Mouse (Mus musculus): ENCODE results near the gene Ddx5. TPM values are rescaled to one million over a fixed set of nuclear protein-coding genes. Genes with fewer than 3 reads are reported as not detected.
A peak's percentile ranks its signal among the peaks of the same experiment; 100 is the strongest.

The Ddx5 gene
- polyA plus RNA-seq, 1 experiment from 2014 or later, result 237 TPM

DNA sequence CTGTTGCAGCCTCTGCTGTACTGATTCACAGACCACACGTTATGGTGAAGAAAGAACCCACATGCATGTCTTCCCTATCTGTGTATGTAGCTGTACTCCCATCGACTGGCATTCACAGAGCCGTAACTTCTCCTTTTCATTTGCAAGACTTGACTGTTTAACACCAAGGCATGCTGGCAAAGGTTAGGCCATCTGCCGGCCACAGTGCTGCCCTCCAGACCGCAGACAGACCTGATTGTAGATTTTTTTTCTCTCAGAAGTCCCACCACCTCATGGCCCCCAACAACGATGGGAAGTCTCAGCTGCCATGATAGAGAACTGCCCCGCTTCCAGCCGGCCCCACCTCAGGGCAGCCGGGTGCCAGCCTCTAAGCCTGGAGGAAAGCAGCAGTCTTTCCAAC lies 30.6 kb upstream of the Ddx5 start:
- Histone ChIP-seq H3K4me3 (ENCODE audit: low read length) (no peak overlapping the region), H3K36me3 (ENCODE audit: control insufficient read depth, insufficient read depth) (peaks cover 28% of the 10 kb centered on the region), H3K27me3 (ENCODE audit: control insufficient read depth, insufficient read depth, low read length) (no peaks in the 10 kb centered on the region), H3K9me3 (replicated peaks; ENCODE audit: control insufficient read depth, low read length) (no peaks in the 10 kb centered on the region), H3K4me1 (ENCODE audit: control insufficient read depth, insufficient read depth, low read length) (peaks cover 33% of the 10 kb centered on the region), H3K27ac (ENCODE audit: low read length) (no peak overlapping the region), H3K9ac (ENCODE audit: low read length) (no peak overlapping the region), H3K4me2 (ENCODE audit: low read depth, low read length) (no peak overlapping the region)
- WGBS, result 81% methylated on average over 9 of the region's 9 CpGs
- no peak for ATAC-seq (replicated peaks; ENCODE audit: extremely low read depth, insufficient read depth, low FRiP score)

DNA sequence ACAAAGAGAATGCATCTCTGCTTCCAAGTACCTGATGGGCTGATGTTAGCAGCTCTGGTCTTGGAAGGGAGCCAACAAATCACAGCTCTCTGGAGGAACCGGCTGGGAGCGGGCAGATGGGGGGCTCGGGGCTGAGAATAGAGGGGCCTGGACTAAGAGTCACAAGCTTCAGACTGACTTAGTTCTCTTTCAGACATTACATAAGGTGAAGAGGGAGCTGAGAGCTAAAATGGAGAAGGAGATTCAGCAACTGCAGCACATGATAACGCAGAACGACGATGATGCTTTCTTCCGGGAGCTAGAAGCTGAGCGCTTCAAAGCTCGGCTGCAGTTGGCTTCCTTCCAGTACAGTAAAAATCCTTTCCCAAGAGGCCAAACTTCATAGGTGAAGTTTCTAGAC lies 29.4 kb upstream of the Ddx5 start:
- Histone ChIP-seq H3K27me3 (ENCODE audit: control insufficient read depth, insufficient read depth, low read length) (no peaks in the 10 kb centered on the region), H3K36me3 (ENCODE audit: control insufficient read depth, insufficient read depth) (peaks cover 39% of the 10 kb centered on the region), H3K4me2 (ENCODE audit: low read depth, low read length) (peak overlapping the region; percentile 41), H3K4me1 (ENCODE audit: control insufficient read depth, insufficient read depth, low read length) (peaks cover 33% of the 10 kb centered on the region), H3K9ac (ENCODE audit: low read length) (no peak overlapping the region), H3K4me3 (ENCODE audit: low read length) (no peak overlapping the region), H3K27ac (ENCODE audit: low read length) (peak overlapping the region; percentile 30; the same call in 1 of the 2 replicates), H3K9me3 (replicated peaks; ENCODE audit: control insufficient read depth, low read length) (no peaks in the 10 kb centered on the region)
- 15% methylated on average over 9 of the region's 9 CpGs for WGBS
- no peak; the same call in 1 of the 2 replicates for ATAC-seq (replicated peaks; ENCODE audit: extremely low read depth, insufficient read depth, low FRiP score)

- Histone ChIP-seq H3K27me3 (ENCODE audit: control insufficient read depth, insufficient read depth, low read length) (no peaks in the 10 kb centered on the region), H3K9ac (ENCODE audit: low read length) (no peak overlapping the region), H3K4me3 (ENCODE audit: low read length) (no peak overlapping the region), H3K27ac (ENCODE audit: low read length) (no peak overlapping the region), H3K4me1 (ENCODE audit: control insufficient read depth, insufficient read depth, low read length) (peaks cover 33% of the 10 kb centered on the region), H3K36me3 (ENCODE audit: control insufficient read depth, insufficient read depth) (peaks cover 41% of the 10 kb centered on the region), H3K9me3 (replicated peaks; ENCODE audit: control insufficient read depth, low read length) (no peaks in the 10 kb centered on the region), H3K4me2 (ENCODE audit: low read depth, low read length) (no peak overlapping the region)
- no peak for ATAC-seq (replicated peaks; ENCODE audit: extremely low read depth, insufficient read depth, low FRiP score)
- 71% methylated on average over 6 of the region's 6 CpGs for WGBS
These were observed 28.8 kb upstream of the Ddx5 start for GRCm38 (mm10) chr11:106817808-106818207.

DNA sequence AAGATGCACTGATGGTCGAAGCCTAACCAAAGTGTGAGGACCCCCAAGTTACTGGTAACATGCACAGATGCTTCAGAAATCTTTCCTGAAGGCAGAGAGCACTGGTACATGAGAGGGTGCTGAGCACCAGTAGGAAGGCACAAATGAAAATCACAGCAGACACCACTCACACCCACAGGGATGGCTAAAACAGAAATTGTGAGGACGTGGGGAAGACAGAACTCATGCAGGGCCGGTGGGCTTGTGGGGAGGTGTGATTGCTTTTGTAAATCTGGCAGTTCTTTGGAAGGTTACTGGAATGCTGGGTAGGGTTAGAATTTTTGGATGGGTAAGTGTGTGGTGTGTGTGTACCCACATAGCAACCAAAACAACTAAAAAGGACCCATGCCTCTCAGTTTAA lies 28.2 kb upstream of the Ddx5 start:
- no peak for ATAC-seq (replicated peaks; ENCODE audit: extremely low read depth, insufficient read depth, low FRiP score)
- Histone ChIP-seq H3K4me1 (ENCODE audit: control insufficient read depth, insufficient read depth, low read length) (peaks cover 30% of the 10 kb centered on the region), H3K36me3 (ENCODE audit: control insufficient read depth, insufficient read depth) (peaks cover 42% of the 10 kb centered on the region), H3K9me3 (replicated peaks; ENCODE audit: control insufficient read depth, low read length) (no peaks in the 10 kb centered on the region), H3K4me2 (ENCODE audit: low read depth, low read length) (no peak overlapping the region), H3K9ac (ENCODE audit: low read length) (no peak overlapping the region), H3K4me3 (ENCODE audit: low read length) (no peak overlapping the region), H3K27ac (ENCODE audit: low read length) (no peak overlapping the region), H3K27me3 (ENCODE audit: control insufficient read depth, insufficient read depth, low read length) (no peaks in the 10 kb centered on the region)
- 87% methylated on average over 3 of the region's 3 CpGs for whole genome bisulfite sequencing

DNA sequence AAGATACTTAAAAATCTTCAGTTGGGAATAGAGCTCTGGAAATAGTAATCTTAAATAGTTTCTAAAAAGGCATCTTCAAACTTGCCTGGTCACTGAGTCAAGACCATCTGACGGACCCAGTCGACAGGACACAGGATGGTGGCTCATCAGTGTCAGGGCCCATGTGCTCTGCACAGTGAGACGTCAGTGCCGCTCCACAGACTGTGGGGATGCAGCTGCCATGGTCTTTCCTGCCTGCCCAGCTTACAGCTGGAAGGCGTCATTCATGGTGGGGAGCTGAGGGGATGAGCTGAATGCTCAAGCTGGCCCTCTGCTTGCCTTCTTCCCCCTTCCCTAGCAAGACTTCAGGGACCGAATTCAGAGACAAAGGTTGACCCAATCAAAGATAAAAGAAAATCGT lies 27.3 kb upstream of the Ddx5 start:
- no peak for ATAC-seq (replicated peaks; ENCODE audit: extremely low read depth, insufficient read depth, low FRiP score)
- Histone ChIP-seq H3K4me2 (ENCODE audit: low read depth, low read length) (no peak overlapping the region), H3K4me3 (ENCODE audit: low read length) (no peak overlapping the region), H3K27ac (ENCODE audit: low read length) (no peak overlapping the region), H3K4me1 (ENCODE audit: control insufficient read depth, insufficient read depth, low read length) (peaks cover 26% of the 10 kb centered on the region), H3K9ac (ENCODE audit: low read length) (no peak overlapping the region), H3K27me3 (ENCODE audit: control insufficient read depth, insufficient read depth, low read length) (no peaks in the 10 kb centered on the region), H3K9me3 (replicated peaks; ENCODE audit: control insufficient read depth, low read length) (no peaks in the 10 kb centered on the region), H3K36me3 (ENCODE audit: control insufficient read depth, insufficient read depth) (peaks cover 41% of the 10 kb centered on the region)
- 66% methylated on average over 7 of the region's 7 CpGs for WGBS

GRCm38 (mm10) chr11:106815761-106816160 lies 26.8 kb upstream of the Ddx5 start:
- Histone ChIP-seq H3K36me3 (ENCODE audit: control insufficient read depth, insufficient read depth) (peaks cover 46% of the 10 kb centered on the region), H3K27ac (ENCODE audit: low read length) (no peak overlapping the region), H3K9me3 (replicated peaks; ENCODE audit: control insufficient read depth, low read length) (no peaks in the 10 kb centered on the region), H3K4me1 (ENCODE audit: control insufficient read depth, insufficient read depth, low read length) (peaks cover 21% of the 10 kb centered on the region), H3K4me3 (ENCODE audit: low read length) (no peak overlapping the region), H3K4me2 (ENCODE audit: low read depth, low read length) (no peak overlapping the region), H3K9ac (ENCODE audit: low read length) (no peak overlapping the region), H3K27me3 (ENCODE audit: control insufficient read depth, insufficient read depth, low read length) (no peaks in the 10 kb centered on the region)
- no peak for ATAC-seq (replicated peaks; ENCODE audit: extremely low read depth, insufficient read depth, low FRiP score)
- WGBS, result 64% methylated on average over 2 of the region's 2 CpGs

- Histone ChIP-seq H3K4me1 (ENCODE audit: control insufficient read depth, insufficient read depth, low read length) (peaks cover 20% of the 10 kb centered on the region), H3K27me3 (ENCODE audit: control insufficient read depth, insufficient read depth, low read length) (no peaks in the 10 kb centered on the region), H3K9me3 (replicated peaks; ENCODE audit: control insufficient read depth, low read length) (no peaks in the 10 kb centered on the region), H3K4me3 (ENCODE audit: low read length) (no peak overlapping the region), H3K27ac (ENCODE audit: low read length) (no peak overlapping the region), H3K4me2 (ENCODE audit: low read depth, low read length) (no peak overlapping the region), H3K36me3 (ENCODE audit: control insufficient read depth, insufficient read depth) (peaks cover 48% of the 10 kb centered on the region), H3K9ac (ENCODE audit: low read length) (no peak overlapping the region)
- no peak for ATAC-seq (replicated peaks; ENCODE audit: extremely low read depth, insufficient read depth, low FRiP score)
- WGBS, result 90% methylated on average over 2 of the region's 2 CpGs
These were observed 26.3 kb upstream of the Ddx5 start for GRCm38 (mm10) chr11:106815331-106815730.

GRCm38 (mm10) chr11:106814601-106815320 lies 25.8 kb upstream of the Ddx5 start:
- no peak overlapping the region for H3K9ac ChIP-seq (ENCODE audit: low read length)
- peaks cover 20% of the 10 kb centered on the region for H3K4me1 ChIP-seq (ENCODE audit: control insufficient read depth, insufficient read depth, low read length)
- WGBS, result 74% methylated on average over 14 of the region's 14 CpGs
- peaks cover 44% of the 10 kb centered on the region for H3K36me3 ChIP-seq (ENCODE audit: control insufficient read depth, insufficient read depth)
- H3K27me3 ChIP-seq (ENCODE audit: control insufficient read depth, insufficient read depth, low read length), result no peaks in the 10 kb centered on the region
- ATAC-seq (replicated peaks; ENCODE audit: extremely low read depth, insufficient read depth, low FRiP score), result no peak
- H3K9me3 ChIP-seq (replicated peaks; ENCODE audit: control insufficient read depth, low read length), result no peaks in the 10 kb centered on the region
- no peak overlapping the region for H3K27ac ChIP-seq (ENCODE audit: low read length)
- no peak overlapping the region for H3K4me2 ChIP-seq (ENCODE audit: low read depth, low read length)
- H3K4me3 ChIP-seq (ENCODE audit: low read length), result no peak overlapping the region

DNA sequence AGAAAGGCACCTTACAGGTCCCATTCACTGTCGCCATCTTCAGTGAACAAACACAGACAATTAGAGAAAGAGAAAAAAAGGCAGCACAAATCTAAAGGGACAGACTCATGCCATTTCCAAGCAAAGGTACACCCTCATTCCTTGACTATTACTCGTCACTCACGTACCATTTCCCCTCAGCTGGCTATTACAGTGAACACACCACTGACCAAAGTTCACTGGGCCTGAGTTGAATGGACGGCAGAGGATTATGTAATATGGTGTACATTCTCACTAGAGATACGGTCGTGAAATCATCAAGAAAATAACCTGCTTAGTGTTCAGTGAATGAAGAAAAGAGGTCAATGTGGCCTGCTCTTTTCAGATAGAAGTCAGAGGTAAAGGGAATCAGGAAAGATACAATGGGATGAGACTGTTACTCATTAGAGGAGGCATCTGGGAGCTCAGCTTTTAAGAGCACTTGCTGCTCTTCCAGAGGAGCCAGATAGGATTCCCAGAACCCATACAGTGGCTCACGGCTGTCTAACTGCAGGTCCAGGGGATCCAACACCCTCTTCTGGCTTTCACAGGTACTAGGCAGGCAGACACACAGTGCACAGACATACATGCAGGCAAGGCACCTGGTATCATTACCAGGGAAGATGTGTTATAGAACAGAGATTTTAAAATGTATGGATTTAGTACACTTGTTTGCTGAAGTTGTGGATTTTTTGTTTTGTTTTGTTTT lies 23.6 kb upstream of the Ddx5 start:
- no peak overlapping the region for H3K27ac ChIP-seq (ENCODE audit: low read length)
- H3K4me1 ChIP-seq (ENCODE audit: control insufficient read depth, insufficient read depth, low read length), result peaks cover 5% of the 10 kb centered on the region
- H3K27me3 ChIP-seq (ENCODE audit: control insufficient read depth, insufficient read depth, low read length), result no peaks in the 10 kb centered on the region
- WGBS, result 85% methylated on average over 7 of the region's 7 CpGs
- peaks cover 42% of the 10 kb centered on the region for H3K36me3 ChIP-seq (ENCODE audit: control insufficient read depth, insufficient read depth)
- no peak overlapping the region for H3K4me3 ChIP-seq (ENCODE audit: low read length)
- H3K9me3 ChIP-seq (replicated peaks; ENCODE audit: control insufficient read depth, low read length), result no peaks in the 10 kb centered on the region
- no peak for ATAC-seq (replicated peaks; ENCODE audit: extremely low read depth, insufficient read depth, low FRiP score)
- H3K4me2 ChIP-seq (ENCODE audit: low read depth, low read length), result no peak overlapping the region
- H3K9ac ChIP-seq (ENCODE audit: low read length), result no peak overlapping the region
